Mouse (Mus musculus): Measurements from ENCODE around the gene Styxl1. TPM values are rescaled to one million over a fixed set of nuclear protein-coding genes. Genes with fewer than 3 reads are reported as not detected.

Gene Styxl1
- polyA plus RNA-seq, 2 experiments: 0.02 TPM; not detected in 1

- Histone ChIP-seq H3K36me3 (replicated peaks; ENCODE audit: control insufficient read depth, insufficient read depth, low read depth) (no peaks in the 10 kb centered on the region), H3K9me3 (ENCODE audit: control insufficient read depth, low read length) (no peaks in the 10 kb centered on the region), H3K9ac (replicated peaks) (no peak overlapping the region), H3K4me1 (replicated peaks; ENCODE audit: control insufficient read depth in 2 of 2, insufficient read depth in 2 of 2, low read length in 1 of 2) (no peaks in the 10 kb centered on the region), H3K4me3 (ENCODE audit: insufficient read depth in 1 of 2, low read depth in 2 of 2, low read length in 2 of 2) (no peak overlapping the region), H3K27ac (no peak overlapping the region), H3K4me2 (ENCODE audit: low read depth) (no peak overlapping the region), H3K27me3 (ENCODE audit: control insufficient read depth, insufficient read depth, low read length) (no peaks in the 10 kb centered on the region)
- WGBS (ENCODE audit: insufficient replicate concordance): 49% methylated on average over 2 of the region's 2 CpGs
- ATAC-seq (ENCODE audit: insufficient read depth) (no peak), DNase-seq (ENCODE audit: low read depth in 3 of 3, low spot score in 3 of 3) (no peak)
- TF ChIP-seq EP300 (IDR thresholded peaks at IDR 0.05; ENCODE audit: low read depth) (no peak), CTCF (IDR thresholded peaks at IDR 0.05; ENCODE audit: low read depth) (no peak)
Measured at GRCm38 (mm10) chr5:135751595-135751994, 26.6 kb downstream of the Styxl1 start.

- H3K9me3 ChIP-seq (ENCODE audit: control insufficient read depth, low read length): no peaks in the 10 kb centered on the region
- no peak overlapping the region for H3K4me3 ChIP-seq (ENCODE audit: insufficient read depth in 1 of 2, low read depth in 2 of 2, low read length in 2 of 2)
- no peak overlapping the region for H3K9ac ChIP-seq (replicated peaks)
- no peak for TF ChIP-seq CTCF (IDR thresholded peaks at IDR 0.05; ENCODE audit: low read depth)
- no peak for TF ChIP-seq EP300 (IDR thresholded peaks at IDR 0.05; ENCODE audit: low read depth)
- H3K36me3 ChIP-seq (replicated peaks; ENCODE audit: control insufficient read depth, insufficient read depth, low read depth): no peaks in the 10 kb centered on the region
- 64% methylated on average over 1 of the region's 1 CpGs for WGBS (ENCODE audit: insufficient replicate concordance)
- no peaks in the 10 kb centered on the region for H3K27me3 ChIP-seq (ENCODE audit: control insufficient read depth, insufficient read depth, low read length)
- no peak for DNase-seq (ENCODE audit: low read depth in 3 of 3, low spot score in 3 of 3)
- ATAC-seq (ENCODE audit: insufficient read depth): no peak
- no peak overlapping the region for H3K4me2 ChIP-seq (ENCODE audit: low read depth)
- H3K27ac ChIP-seq: no peak overlapping the region
- no peaks in the 10 kb centered on the region for H3K4me1 ChIP-seq (replicated peaks; ENCODE audit: control insufficient read depth in 2 of 2, insufficient read depth in 2 of 2, low read length in 1 of 2)
Measured at GRCm38 (mm10) chr5:135751041-135751440, 27.1 kb downstream of the Styxl1 start.

- Histone ChIP-seq H3K27me3 (ENCODE audit: control insufficient read depth, insufficient read depth, low read length) (no peaks in the 10 kb centered on the region), H3K4me2 (ENCODE audit: low read depth) (peak overlapping the region; percentile 81), H3K9ac (replicated peaks) (peak overlapping the region; percentile 0; the same call in 1 of the 2 replicates), H3K4me3 (ENCODE audit: insufficient read depth in 1 of 2, low read depth in 2 of 2, low read length in 2 of 2) (peak overlapping the region; percentile 44 to 60; a peak in 3 of 4 replicates), H3K36me3 (replicated peaks; ENCODE audit: control insufficient read depth, insufficient read depth, low read depth) (no peaks in the 10 kb centered on the region), H3K9me3 (ENCODE audit: control insufficient read depth, low read length) (no peaks in the 10 kb centered on the region), H3K27ac (no peak overlapping the region), H3K4me1 (replicated peaks; ENCODE audit: control insufficient read depth in 2 of 2, insufficient read depth in 2 of 2, low read length in 1 of 2) (peaks cover 0 to 9% of the 10 kb centered on the region in 2 experiments; a peak in 3 of 4 replicates)
- 29% methylated on average over 12 of the region's 12 CpGs for WGBS (ENCODE audit: insufficient replicate concordance)
- no peak for TF ChIP-seq EP300 (IDR thresholded peaks at IDR 0.05; ENCODE audit: low read depth)
- TF ChIP-seq CTCF (IDR thresholded peaks at IDR 0.05; ENCODE audit: low read depth): no peak
- ATAC-seq (ENCODE audit: insufficient read depth): no peak
- no peak for DNase-seq (ENCODE audit: low read depth in 3 of 3, low spot score in 3 of 3)
Measured at GRCm38 (mm10) chr5:135744742-135745141, 33.4 kb downstream of the Styxl1 start.

- Histone ChIP-seq H3K27ac (no peak within 1 kb of the TSS), H3K4me3 (ENCODE audit: insufficient read depth in 1 of 2, low read depth in 2 of 2, low read length in 2 of 2) (peak within 1 kb of the TSS; percentile 60 to 68), H3K9me3 (ENCODE audit: control insufficient read depth, low read length) (no peaks in the 10 kb centered on the region), H3K27me3 (ENCODE audit: control insufficient read depth, insufficient read depth, low read length) (no peaks in the 10 kb centered on the region), H3K4me1 (replicated peaks; ENCODE audit: control insufficient read depth in 2 of 2, insufficient read depth in 2 of 2, low read length in 1 of 2) (peaks cover 0 to 9% of the 10 kb centered on the region in 2 experiments; a peak in 3 of 4 replicates), H3K4me2 (ENCODE audit: low read depth) (peak within 1 kb of the TSS; percentile 81), H3K36me3 (replicated peaks; ENCODE audit: control insufficient read depth, insufficient read depth, low read depth) (no peaks in the 10 kb centered on the region), H3K9ac (replicated peaks) (peak within 1 kb of the TSS; percentile 28)
- TF ChIP-seq CTCF (IDR thresholded peaks at IDR 0.05; ENCODE audit: low read depth) (no peak), EP300 (IDR thresholded peaks at IDR 0.05; ENCODE audit: low read depth) (no peak)
- DNase-seq (ENCODE audit: low read depth in 3 of 3, low spot score in 3 of 3): peak; percentile 80 to 81 (median 81)
- WGBS (ENCODE audit: insufficient replicate concordance): under 1% methylated on average over 60 of the region's 60 CpGs
- peak; percentile 96 for ATAC-seq (ENCODE audit: insufficient read depth)
Measured at GRCm38 (mm10) chr5:135743741-135744609, 34.2 kb downstream of the Styxl1 start, which contains the start of gene Tmem120a. Tmem120a (minus strand) TSS chr5:135744448.
